Mouse (Mus musculus) kidney, adult 2 months (tissue): ENCODE data around the gene Iqschfp.

ENCODE experiments used
- CTCF ChIP-seq: fragments of 200-500 bp; conservative IDR thresholded peaks from 2 replicates; pipeline ENCODE4 v1.5.1; 2011; ENCODE audit warnings: low read depth, mild to moderate bottlenecking, control low read depth, low read length, moderate library complexity, mixed read lengths; ENCODE audit not compliant: insufficient read depth, insufficient read length
- POLR2A ChIP-seq: fragments of 200-500 bp; IDR thresholded peaks from one replicate; pipeline ENCODE4 v1.6.1; 2011; ENCODE audit warnings: low read depth, low read length, control low read depth

- TF ChIP-seq POLR2A, result no peak
- TF ChIP-seq CTCF, result no peak
Measured at GRCm38 (mm10) chr3:68492066-68492465, 600.0 kb downstream of the Iqschfp start.
